Mouse (Mus musculus) embryonic stem cell, embryonic (primary cell): Measurements from ENCODE around the gene BC049715.

Experiments used
- CTCF ChIA-PET, 4 experiments: fragments of 300-600 bp in 2 of 4; fragments of 350-600 bp in 2 of 4; sonication (Branson Sonifier 250); formaldehyde crosslinking; loops; one replicate each; lab custom pipeline; 2022; ENCODE audit warnings: inconsistent platforms in 2 of 4; lab: Charles Lee
- POLR2A ChIA-PET, 4 experiments: fragments of 300-600 bp in 2 of 4; fragments of 350-600 bp in 2 of 4; sonication (Branson Sonifier 250); formaldehyde crosslinking; loops; one replicate each; lab custom pipeline; 2022; ENCODE audit warnings: antibody characterized with exemption in 4 of 4, inconsistent platforms in 1 of 4; lab: Charles Lee

BC049715 gene

DNA sequence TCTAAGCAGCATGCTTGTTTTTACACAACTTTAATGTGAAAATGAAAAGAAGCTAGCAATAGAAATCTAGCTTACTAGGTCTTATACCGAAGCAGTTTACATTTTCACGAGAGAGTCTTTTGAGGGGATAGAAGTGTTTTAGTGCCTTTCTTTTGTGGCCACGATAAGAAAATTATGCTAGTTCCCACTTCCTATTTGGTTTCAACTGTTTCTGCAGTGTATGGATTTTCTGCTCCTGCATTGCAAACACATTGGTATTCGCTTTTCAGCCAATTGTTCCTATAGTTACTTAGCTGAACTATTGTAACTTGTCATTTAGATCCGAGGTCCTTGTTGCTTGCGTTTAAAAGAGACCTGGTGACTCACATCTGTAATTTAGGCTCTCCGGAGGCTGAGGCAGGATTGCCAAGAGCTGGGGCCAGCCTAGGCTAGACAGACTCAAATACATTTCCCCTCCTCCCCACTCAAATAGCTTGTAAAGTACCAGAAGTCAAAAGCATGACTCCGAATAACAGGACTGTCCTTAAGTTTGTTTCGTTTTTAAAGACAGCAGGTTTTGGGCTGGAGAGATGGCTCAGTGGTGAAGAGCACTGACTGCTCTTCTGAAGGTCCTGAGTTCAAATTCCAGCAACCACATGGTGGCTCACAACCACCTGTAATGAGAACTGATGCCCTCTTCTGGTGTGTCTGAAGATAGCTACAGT, 22.6 kb upstream of the BC049715 start:
- ChIA-PET POLR2A (interaction anchor here (0.5 to 7.9 kb wide), 232 partner anchors 8 to 1876 kb away, joined by 3 to 441 read pairs (median 5); partner anchors contain the start of genes Art4 (in 3 of the 4), BC049715 (in 3 of the 4), Gucy2c (in 3 of the 4) and Rerg (in 3 of the 4)), CTCF (interaction anchor here (0.5 to 1.9 kb wide), 11 partner anchors 13 to 187 kb away, joined by 3 to 9 read pairs (median 4); partner anchors contain the start of gene Wbp11 (in 1 of the 4))

DNA sequence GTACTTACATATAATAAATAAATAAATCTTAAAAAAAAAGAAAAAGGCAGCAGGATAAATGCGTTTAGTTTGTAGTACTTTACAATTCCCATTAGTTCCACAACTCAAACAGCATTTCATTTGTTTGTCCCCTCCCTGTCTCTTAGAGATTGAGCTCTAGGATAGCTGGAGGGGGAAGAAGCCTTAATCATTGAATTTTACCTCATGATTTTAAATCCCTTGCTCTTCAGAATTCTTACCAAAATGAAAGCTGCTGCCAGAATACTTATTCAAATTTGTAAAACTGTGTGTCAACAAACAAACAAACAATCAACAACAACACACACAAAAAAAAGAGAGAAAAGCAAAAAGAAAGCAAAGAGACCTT, 22.0 kb upstream of the BC049715 start:
- ChIA-PET CTCF (interaction anchor here in 1 of 4 experiments (1.3 kb wide), 1 partner anchor 183 kb away, joined by 3 read pairs; no protein-coding TSS in a partner anchor), POLR2A (interaction anchor here in 3 of 4 experiments (0.5 to 7.9 kb wide), 29 partner anchors 8 to 707 kb away, joined by 3 to 441 read pairs (median 5); partner anchors contain the start of genes BC049715 (in 2 of the 3), Gucy2c (in 2 of the 3), Smco3 (in 2 of the 3) and Wbp11 (in 2 of the 3))

DNA sequence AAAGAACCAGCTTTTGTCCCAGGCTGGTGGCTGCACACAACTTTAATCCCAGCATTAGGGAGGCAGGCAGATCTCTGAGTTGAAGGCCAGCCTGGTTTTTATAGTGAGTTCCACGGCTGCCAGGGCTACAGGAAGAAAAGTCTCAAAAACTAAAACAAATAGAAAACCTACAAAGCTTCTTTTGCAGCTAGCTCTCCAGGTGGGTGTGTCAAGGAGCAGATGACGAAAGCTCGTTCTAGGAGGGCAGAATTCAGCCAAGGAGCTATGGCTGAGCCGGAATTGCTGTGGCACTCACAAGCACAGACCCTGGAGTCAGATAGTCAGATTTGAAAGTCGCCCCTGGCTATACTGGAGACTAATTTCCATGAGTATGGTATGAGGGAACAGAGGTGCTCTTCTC, 20.6 kb upstream of the BC049715 start:
- POLR2A ChIA-PET = interaction anchor here (0.6 to 7.9 kb wide), 29 partner anchors 8 to 1498 kb away, joined by 3 to 441 read pairs (median 6); partner anchors contain the start of genes Wbp11 (in 4 of the 4), BC049715 (in 3 of the 4), Plbd1 (in 2 of the 4) and Gucy2c (in 1 of the 4)
- CTCF ChIA-PET = no interaction called here

DNA sequence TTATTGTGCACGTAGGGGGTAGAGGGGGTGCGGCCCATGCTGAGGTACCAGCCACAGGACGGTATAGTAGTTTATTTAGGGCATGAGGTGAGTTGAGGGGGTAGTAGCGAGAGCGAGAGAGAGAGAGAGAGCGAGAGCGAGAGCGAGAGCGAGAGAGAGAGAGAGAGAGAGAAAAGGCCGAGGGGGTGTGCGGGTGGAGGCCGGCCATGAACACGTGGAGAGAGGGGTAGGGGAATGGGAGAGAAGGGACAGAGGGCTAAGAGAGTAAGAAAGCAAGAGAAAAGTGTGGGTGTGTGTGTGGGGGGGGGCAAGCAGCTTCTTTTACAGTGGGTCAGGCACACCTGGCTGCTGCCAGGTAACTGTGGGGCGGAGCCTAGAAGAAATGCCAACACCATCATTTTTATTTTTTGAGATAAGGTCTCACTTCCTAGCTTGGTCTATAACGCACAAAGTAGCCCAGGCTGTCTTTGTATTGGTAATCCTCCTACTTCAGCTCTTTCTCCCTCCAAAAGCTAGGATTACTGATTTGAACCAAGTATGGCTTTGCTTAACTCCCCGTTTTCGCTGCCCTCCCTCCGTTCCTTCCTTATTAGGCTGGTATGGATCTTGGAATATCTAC, 19.9 kb upstream of the BC049715 start:
- POLR2A ChIA-PET = interaction anchor here (0.6 to 7.9 kb wide), 79 partner anchors 8 to 1917 kb away, joined by 3 to 441 read pairs (median 5); partner anchors contain the start of genes BC049715 (in 4 of the 4), Wbp11 (in 4 of the 4), Plbd1 (in 2 of the 4) and Smco3 (in 2 of the 4)

DNA sequence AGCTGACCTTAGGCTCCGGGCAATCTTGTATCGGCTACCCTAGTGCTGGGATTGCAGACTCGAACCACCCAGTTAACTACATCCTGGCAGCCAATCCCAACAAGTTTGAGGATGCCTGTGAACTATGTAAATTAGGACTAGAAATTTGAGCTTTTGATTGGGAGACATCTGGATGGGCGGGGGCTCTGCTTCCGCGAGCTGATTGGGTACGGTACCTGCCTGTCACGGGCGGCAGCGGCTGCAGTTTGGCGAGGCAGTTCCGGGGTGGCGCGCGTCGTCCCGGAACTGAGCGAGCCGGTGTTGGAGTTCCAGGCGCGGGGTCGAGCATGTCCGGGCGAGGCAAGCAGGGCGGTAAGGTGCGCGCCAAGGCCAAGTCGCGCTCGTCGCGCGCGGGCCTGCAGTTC, 19.4 kb upstream of the BC049715 start, which contains the start of gene H2afj:
H2afj (plus strand) TSS at position 231 of the 404 bp plus-strand sequence.
- ChIA-PET CTCF (interaction anchor here in 3 of 4 experiments (0.6 to 1.6 kb wide), 6 partner anchors 12 to 959 kb away, joined by 3 to 6 read pairs (median 3); no protein-coding TSS in a partner anchor), POLR2A (interaction anchor here (0.6 to 7.9 kb wide), 76 partner anchors 9 to 1918 kb away, joined by 3 to 441 read pairs (median 5); partner anchors contain the start of genes BC049715 (in 4 of the 4), Wbp11 (in 4 of the 4), Smco3 (in 2 of the 4) and Dera (in 1 of the 4))

More for the DNA sequence above, 19.9 kb upstream of the BC049715 start:
- CTCF ChIA-PET = interaction anchor here in 2 of 4 experiments (0.6 to 1.6 kb wide), 4 partner anchors 66 to 959 kb away, joined by 3 to 6 read pairs (median 3); no protein-coding TSS in a partner anchor

DNA sequence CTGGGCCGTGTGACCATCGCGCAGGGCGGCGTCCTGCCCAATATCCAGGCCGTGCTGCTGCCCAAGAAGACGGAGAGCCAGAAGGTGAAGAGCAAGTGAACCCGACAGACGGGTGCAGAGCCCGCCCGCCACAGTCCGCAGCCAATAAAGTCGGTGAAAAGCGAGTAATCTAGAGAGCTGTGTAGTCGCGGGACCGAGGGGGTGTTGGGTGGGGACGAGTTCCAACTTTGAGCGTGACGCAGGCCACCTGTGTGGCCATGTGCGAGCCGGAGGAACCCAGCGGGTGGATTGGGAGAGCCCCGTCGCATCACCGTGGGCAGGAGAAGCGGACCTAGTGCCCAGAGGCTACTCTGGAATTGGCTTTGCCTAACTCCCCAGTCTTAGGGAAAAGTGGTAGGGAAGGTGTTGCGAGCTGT, 18.8 kb upstream of the BC049715 start:
- POLR2A ChIA-PET = interaction anchor here (0.6 to 7.9 kb wide), 67 partner anchors 8 to 1918 kb away, joined by 3 to 441 read pairs (median 5); partner anchors contain the start of genes BC049715 (in 4 of the 4), Wbp11 (in 4 of the 4), Smco3 (in 2 of the 4) and Dera (in 1 of the 4)
- CTCF ChIA-PET = interaction anchor here in 2 of 4 experiments (1.0 to 1.6 kb wide), 3 partner anchors 11 to 188 kb away, joined by 3 to 6 read pairs (median 4); no protein-coding TSS in a partner anchor

DNA sequence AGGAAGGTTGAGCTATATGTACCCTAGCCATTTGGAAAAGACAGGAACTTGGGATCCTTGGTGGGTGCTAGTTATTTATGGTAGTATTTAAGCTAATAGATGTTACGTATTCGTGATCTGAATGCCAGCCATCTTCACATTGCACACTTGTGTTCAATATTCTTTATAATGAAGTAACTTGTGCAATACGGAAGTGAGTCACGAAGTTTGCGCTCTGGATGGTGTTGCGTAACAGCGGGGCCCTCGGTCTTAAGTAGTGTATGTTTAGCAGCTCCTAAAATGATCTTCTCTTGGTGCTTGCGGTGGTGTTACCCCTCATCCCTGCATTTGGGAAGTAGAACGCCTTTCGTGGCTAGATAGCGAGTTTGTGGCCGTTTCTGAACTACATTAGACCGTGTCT, 18.3 kb upstream of the BC049715 start:
- POLR2A ChIA-PET = interaction anchor here (0.6 to 7.9 kb wide), 32 partner anchors 8 to 946 kb away, joined by 3 to 441 read pairs (median 6); partner anchors contain the start of genes BC049715 (in 4 of the 4), Wbp11 (in 4 of the 4), Smco3 (in 2 of the 4) and Dera (in 1 of the 4)
- CTCF ChIA-PET = interaction anchor here in 2 of 4 experiments (0.7 to 1.6 kb wide), 2 partner anchors 189 to 1364 kb away, joined by 3 to 6 read pairs; no protein-coding TSS in a partner anchor

DNA sequence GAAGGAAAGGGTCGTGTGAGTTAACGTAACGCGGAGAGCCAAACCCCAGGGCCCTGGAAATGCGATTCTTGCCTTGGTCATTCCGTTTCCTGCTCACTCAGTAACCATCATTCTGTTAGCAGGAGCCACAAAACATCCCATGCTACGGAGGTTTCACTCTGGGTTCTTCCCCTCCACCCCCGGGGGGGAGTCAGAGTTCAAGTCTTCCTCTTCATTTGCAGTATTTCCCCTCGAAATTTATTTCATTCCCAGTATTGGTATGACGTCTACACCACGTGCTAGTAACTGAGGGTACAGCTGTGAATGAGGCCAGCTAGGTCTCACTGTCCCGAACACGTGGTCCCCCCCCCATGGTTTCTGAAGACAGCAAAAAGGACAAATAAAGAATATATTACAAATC, 17.8 kb upstream of the BC049715 start:
- CTCF ChIA-PET = interaction anchor here in 1 of 4 experiments (0.7 kb wide), 1 partner anchor 1364 kb away, joined by 3 read pairs; no protein-coding TSS in a partner anchor
- POLR2A ChIA-PET = interaction anchor here (0.6 to 7.9 kb wide), 15 partner anchors 10 to 938 kb away, joined by 3 to 441 read pairs (median 7); partner anchors contain the start of genes BC049715 (in 2 of the 4), Wbp11 (in 2 of the 4) and Smco3 (in 1 of the 4)

DNA sequence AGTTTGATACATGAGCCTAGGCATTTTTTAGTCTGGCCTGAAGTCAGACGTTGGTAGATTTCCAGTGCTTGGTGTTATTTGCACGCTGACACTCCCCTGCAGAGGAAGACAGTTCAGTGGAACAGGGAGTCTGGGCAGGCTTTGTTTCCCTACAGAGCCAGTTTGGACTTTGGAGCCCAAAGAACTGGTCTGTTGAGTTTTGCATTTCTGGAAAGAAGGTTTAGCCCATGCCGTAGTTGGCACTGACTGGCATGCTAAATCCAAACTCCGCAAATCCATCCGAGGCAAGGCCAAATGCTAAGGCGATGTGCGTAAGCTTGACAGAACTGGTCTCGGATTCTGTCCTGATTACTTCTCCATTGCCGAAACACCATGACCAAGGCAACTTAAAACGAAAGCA, 16.2 kb upstream of the BC049715 start:
- CTCF ChIA-PET = no interaction called here
- POLR2A ChIA-PET = interaction anchor here in 2 of 4 experiments (1.0 to 1.6 kb wide), 2 partner anchors 17 kb away, joined by 3 to 4 read pairs; partner anchors contain the start of genes Wbp11 (in 2 of the 2) and BC049715 (in 1 of the 2)

DNA sequence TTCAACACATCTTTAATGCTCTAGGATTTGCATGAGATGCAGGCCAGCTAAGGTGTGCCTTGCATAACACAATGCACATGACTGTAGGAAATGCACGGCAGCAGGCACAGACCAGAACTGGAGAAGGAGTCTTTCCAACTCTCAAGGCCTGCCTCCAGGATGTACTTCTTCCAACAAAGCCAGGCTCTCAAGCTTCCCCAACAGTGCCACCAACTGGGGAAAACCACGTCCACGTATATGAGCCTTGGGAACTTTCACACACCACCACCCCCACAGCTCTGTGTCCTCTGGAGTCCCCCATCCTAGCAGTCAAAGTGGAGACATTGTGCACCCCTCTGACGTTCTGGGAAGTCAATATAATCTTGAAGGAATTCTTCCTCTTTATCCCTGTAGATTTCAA, 14.3 kb upstream of the BC049715 start:
- ChIA-PET POLR2A (interaction anchor here (0.6 to 14.0 kb wide), 10 partner anchors 9 to 281 kb away, joined by 3 to 161 read pairs (median 7); partner anchors contain the start of genes Hist4h4 (in 3 of the 4), BC049715 (in 2 of the 4) and Wbp11 (in 2 of the 4)), CTCF (interaction anchor here in 2 of 4 experiments (0.5 to 1.1 kb wide), 3 partner anchors 18 to 1107 kb away, joined by 3 to 4 read pairs (median 3); no protein-coding TSS in a partner anchor)

DNA sequence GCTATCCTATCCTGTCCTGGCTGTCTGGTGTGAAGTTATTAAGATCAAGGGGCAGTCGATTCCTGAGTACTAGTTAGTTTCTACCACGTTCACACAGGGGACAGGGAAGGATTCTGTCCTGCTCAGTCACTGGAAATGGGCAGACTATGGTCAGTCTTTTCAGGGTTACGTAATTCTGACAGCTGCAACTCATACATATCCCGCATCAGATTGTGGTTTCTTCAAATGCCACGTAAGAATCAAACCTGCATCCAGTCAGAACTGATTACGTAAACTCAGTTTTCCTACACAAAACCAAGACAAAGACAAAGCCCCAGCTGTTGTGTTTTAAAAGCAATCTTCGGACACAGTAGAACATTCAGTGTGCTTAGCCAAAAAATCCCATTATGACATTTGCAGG, 12.0 kb upstream of the BC049715 start:
- ChIA-PET POLR2A (interaction anchor here (0.5 to 14.0 kb wide), 7 partner anchors 9 to 623 kb away, joined by 3 to 268 read pairs (median 10); partner anchors contain the start of genes Hist4h4 (in 3 of the 4), BC049715 (in 2 of the 4), Wbp11 (in 2 of the 4) and H2afj (in 1 of the 4)), CTCF (no interaction called here)

DNA sequence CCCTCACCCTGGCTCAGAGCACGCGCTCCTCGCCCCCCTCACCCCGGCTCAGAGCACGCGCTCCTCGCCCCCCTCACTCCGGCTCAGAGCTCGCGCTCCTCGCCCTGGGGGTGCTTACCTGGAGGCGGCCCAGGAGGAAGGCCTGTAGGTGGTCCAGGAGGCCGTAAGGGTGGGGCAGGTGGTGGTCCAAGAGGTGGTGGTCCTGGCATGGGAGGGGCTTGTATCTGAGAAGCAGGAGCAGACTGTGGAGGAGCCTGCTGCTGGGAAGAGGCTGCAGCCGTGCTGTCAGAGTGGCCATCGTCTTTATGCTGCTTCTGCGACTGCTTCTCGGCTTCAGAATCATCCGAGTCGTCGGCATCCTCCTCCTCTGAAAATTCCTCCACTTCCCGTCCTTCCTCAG, 10.6 kb upstream of the BC049715 start:
- ChIA-PET CTCF (no interaction called here), POLR2A (interaction anchor here (1.1 to 14.0 kb wide), 13 partner anchors 8 to 35 kb away, joined by 3 to 268 read pairs (median 10); partner anchors contain the start of genes BC049715 (in 4 of the 4), Hist4h4 (in 3 of the 4), Wbp11 (in 3 of the 4) and H2afj (in 2 of the 4))

DNA sequence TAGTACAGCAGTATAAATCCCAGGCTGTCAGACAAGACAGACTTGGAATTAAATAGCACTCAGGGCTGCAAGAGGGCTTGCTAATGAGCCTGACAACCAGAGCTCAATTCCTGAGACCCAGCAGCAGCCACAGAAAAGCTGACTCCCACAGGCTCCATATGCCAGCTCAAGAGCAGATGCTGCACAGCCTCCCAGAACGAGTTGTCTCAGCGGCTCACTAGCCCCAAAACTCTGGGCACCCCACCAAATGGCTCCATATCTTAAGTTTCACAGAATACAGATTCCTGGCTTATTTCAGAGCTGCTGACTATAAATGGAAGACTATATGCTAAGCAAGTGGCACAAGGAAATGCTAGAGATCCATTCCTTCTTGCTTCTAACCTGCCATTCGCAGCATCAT, 9.9 kb upstream of the BC049715 start:
- ChIA-PET POLR2A (interaction anchor here (1.1 to 14.0 kb wide), 11 partner anchors 8 to 21 kb away, joined by 3 to 268 read pairs (median 10); partner anchors contain the start of genes BC049715 (in 4 of the 4), Wbp11 (in 3 of the 4), H2afj (in 2 of the 4) and Hist4h4 (in 2 of the 4)), CTCF (interaction anchor here in 3 of 4 experiments (0.6 to 0.8 kb wide), 3 partner anchors 13 to 34 kb away, joined by 3 to 4 read pairs (median 4); partner anchors contain the start of gene Hist4h4 (in 1 of the 3))

DNA sequence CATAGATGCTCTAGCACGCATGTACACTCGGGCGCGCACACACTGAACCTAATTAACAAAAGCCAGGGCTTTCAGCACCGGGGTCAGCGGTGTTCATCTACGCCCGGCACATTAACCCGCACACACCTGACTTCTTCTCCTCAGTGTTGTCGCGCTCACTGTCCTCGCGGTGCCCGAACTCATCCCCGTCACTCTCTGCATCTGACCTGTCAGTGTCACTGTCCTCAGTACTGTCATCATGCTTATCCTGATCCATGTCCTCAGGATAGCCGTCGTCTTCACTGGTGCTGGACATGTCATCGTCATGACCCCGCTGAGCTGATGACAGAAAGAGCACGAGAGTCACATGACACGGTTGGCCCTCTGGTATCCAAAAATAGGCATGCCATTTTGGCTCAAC, 7.0 kb upstream of the BC049715 start:
- CTCF ChIA-PET = interaction anchor here in 3 of 4 experiments (0.6 to 1.2 kb wide), 3 partner anchors 12 to 1873 kb away, joined by 3 to 4 read pairs (median 3); partner anchors contain the start of gene H2afj (in 1 of the 3)
- POLR2A ChIA-PET = interaction anchor here in 3 of 4 experiments (1.2 to 14.0 kb wide), 7 partner anchors 8 to 16 kb away, joined by 3 to 268 read pairs (median 55); partner anchors contain the start of genes Hist4h4 (in 3 of the 3), H2afj (in 2 of the 3), Wbp11 (in 2 of the 3) and BC049715 (in 1 of the 3)

DNA sequence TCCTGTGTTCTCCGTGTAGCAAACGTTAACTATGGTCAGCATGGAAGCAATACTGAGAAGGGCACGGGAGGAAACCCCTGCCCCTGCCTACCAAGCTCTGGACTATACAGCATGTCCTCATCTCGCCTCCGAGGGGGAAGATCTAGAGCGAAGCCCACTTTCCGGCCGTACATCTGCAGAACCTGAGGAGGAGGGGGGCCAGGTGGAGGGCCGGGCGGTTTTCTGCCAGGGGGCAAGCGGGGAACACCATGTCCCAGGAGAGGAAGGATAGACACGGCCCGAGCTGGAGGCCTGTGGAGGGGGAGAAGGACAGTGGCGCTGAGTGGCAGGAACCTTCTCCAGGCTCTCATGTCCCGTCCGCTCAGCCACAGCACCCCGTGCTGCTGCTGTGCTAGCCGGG, 6.3 kb upstream of the BC049715 start:
- ChIA-PET POLR2A (interaction anchor here in 3 of 4 experiments (2.4 to 14.0 kb wide), 7 partner anchors 7 to 17 kb away, joined by 9 to 268 read pairs (median 55); partner anchors contain the start of genes Hist4h4 (in 3 of the 3), H2afj (in 2 of the 3), BC049715 (in 1 of the 3) and Wbp11 (in 1 of the 3)), CTCF (interaction anchor here in 1 of 4 experiments (0.6 kb wide), 1 partner anchor 14 kb away, joined by 3 read pairs; no protein-coding TSS in a partner anchor)

DNA sequence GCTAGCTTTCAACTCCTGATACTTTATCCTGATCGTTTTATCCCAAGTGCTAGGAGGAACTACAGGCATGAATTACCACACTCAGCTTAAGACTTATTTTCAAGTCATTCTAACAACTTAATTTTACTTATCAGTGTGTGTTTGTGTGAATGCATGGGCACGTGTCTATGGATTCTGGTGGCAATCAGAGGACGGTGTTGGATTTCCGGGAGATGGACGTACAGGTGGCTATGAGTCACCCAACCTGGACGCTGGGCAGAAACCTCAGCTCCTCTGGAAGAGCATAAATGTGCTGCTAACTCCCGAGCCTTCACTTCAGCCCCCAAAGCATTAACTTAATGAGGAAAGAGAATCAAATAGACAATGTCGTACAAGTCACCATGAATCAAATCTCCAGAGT, 2.4 kb upstream of the BC049715 start:
- ChIA-PET CTCF (no interaction called here), POLR2A (interaction anchor here in 3 of 4 experiments (1.0 to 14.0 kb wide), 8 partner anchors 8 to 21 kb away, joined by 3 to 268 read pairs (median 4); partner anchors contain the start of genes Hist4h4 (in 3 of the 3) and H2afj (in 2 of the 3))
